Mouse (Mus musculus) liver, postnatal 0 days (tissue): ENCODE measurements around the gene Ano2. TPM values are rescaled to one million over a fixed set of nuclear protein-coding genes. Genes with fewer than 3 reads are reported as not detected.
A peak's percentile ranks its signal among the peaks of the same experiment; 100 is the strongest.

ENCODE experiments used
- ATAC-seq: fragments of 200-750 bp; cut with Nextera tagmentation; 2 replicates; pipeline ENCODE4 v1.8.0; 2017; ENCODE audit warnings: mild to moderate bottlenecking, moderate library complexity
- DNase-seq: peaks from one replicate; pipeline ENCODE4 v3.0.0-alpha.2; 2016
- H3K27ac ChIP-seq: fragments of 300-500 bp; sonication (generic); 2 replicates; pipeline ENCODE4 v1.5.1; 2014; ENCODE audit warnings: antibody characterized with exemption, moderate library complexity, mild to moderate bottlenecking, low read depth
- H3K27me3 ChIP-seq: fragments of 300-500 bp; sonication (generic); 2 replicates; pipeline ENCODE4 v1.6.1; 2014; ENCODE audit warnings: low read length, control low read depth, mixed read lengths; ENCODE audit not compliant: insufficient read depth
- H3K36me3 ChIP-seq: fragments of 300-500 bp; sonication (generic); replicated peaks from 2 replicates; pipeline ENCODE4 v1.6.1; 2014; ENCODE audit warnings: mild to moderate bottlenecking, control low read depth, low read length, moderate library complexity, mixed read lengths; ENCODE audit not compliant: insufficient read depth
- H3K4me1 ChIP-seq: fragments of 300-500 bp; sonication (generic); 2 replicates; pipeline ENCODE4 v1.6.1; 2014; ENCODE audit warnings: antibody characterized with exemption, mild to moderate bottlenecking, control low read depth; ENCODE audit not compliant: insufficient read depth
- H3K4me2 ChIP-seq: fragments of 300-500 bp; sonication (generic); 2 replicates; pipeline ENCODE4 v1.6.1; 2014; ENCODE audit warnings: low read depth, mild to moderate bottlenecking, low read length, moderate library complexity, mixed read lengths
- H3K4me3 ChIP-seq: fragments of 300-500 bp; sonication (generic); 2 replicates; pipeline ENCODE4 v1.5.1; 2014; ENCODE audit warnings: low read depth, low read length
- H3K9ac ChIP-seq: fragments of 300-500 bp; sonication (generic); replicated peaks from 2 replicates; pipeline ENCODE4 v1.6.1; 2014; ENCODE audit warnings: mild to moderate bottlenecking, moderate library complexity
- H3K9me3 ChIP-seq: fragments of 300-500 bp; sonication (generic); 2 replicates; pipeline ENCODE4 v1.6.1; 2016; ENCODE audit warnings: mild to moderate bottlenecking, control low read depth, low read length, mixed read lengths
- CTCF ChIP-seq: sonication (generic); IDR thresholded peaks from 2 replicates; pipeline ENCODE4 v1.5.1; 2016; ENCODE audit warnings: antibody characterized with exemption, low read depth
- EP300 ChIP-seq: IDR thresholded peaks from 2 replicates; pipeline ENCODE4 v1.6.1; 2016; ENCODE audit warnings: antibody characterized with exemption, low read depth, mild to moderate bottlenecking
- WGBS: fragments of 180-500 bp; shearing (Covaris S2); extraction: QIAGEN DNeasy Blood & Tissue Kit; methylation state at CpG from one replicate; pipeline ENCODE4 v1.1.7; 2014; ENCODE audit not compliant: insufficient replicate concordance; 5-methylcytosine and 5-hydroxymethylcytosine counted together
- polyA plus RNA-seq: library from polyadenylated mRNA; unstranded; fragments of >200 nt; fragmentation: Nextera tagmentation; extraction: Ambion mirVana; gene quantifications from 2 replicates; pipeline ENCODE4 v1.2.1, GENCODE M21; 2015

The Ano2 gene
- polyA plus RNA-seq, 1 experiment from 2014 or later = not detected

GRCm38 (mm10) chr6:125729986-125730535 is 39.8 kb downstream of the Ano2 start:
- H3K27me3 ChIP-seq = no peaks in the 10 kb centered on the region
- no peaks in the 10 kb centered on the region for H3K4me1 ChIP-seq
- H3K4me3 ChIP-seq = no peak overlapping the region
- TF ChIP-seq CTCF = no peak
- TF ChIP-seq EP300 = no peak
- H3K9me3 ChIP-seq = no peaks in the 10 kb centered on the region
- H3K4me2 ChIP-seq = no peak overlapping the region
- 64% methylated on average over 11 of the region's 11 CpGs for WGBS
- ATAC-seq = no peak
- DNase-seq = no peak
- no peak overlapping the region for H3K27ac ChIP-seq
- H3K9ac ChIP-seq = no peak overlapping the region
- H3K36me3 ChIP-seq = no peaks in the 10 kb centered on the region

DNA sequence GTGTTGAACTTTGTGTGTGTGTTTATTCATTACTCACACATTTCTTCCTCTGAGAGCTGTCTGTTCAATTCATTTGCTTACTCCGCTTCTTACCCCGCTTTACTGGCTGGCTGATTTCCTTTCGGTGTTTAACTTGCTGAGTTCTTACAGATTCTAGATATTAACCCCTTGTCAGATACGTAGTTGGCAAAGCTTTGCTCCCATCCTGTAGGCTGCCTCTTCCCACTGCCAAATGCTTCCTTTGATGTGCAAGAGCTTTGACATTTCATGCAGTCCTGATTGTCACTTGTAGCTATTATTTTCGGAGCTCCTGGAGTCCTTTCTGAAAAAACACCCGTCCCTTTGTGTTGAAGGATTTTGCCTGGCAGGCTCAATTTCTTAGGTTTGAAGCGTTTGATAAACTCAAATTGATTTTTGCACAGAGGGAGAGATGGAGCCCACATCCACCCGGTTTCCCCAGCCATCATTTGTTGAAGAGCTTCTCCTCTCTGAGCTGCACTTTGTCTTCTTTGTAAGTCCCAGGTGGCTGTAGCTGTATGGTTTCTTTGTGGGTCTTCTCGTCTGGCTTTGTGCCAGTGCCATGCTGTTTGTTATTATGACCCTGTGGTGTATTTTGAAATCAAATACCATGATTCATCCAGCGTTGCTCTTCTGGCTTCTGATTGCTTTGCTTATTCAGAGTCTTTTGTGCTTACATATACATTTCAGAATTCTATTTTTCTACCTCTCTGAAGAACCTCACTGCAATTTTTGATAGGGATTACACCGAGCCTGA is 47.5 kb downstream of the Ano2 start:
- Histone ChIP-seq H3K9me3 (no peaks in the 10 kb centered on the region), H3K4me1 (no peaks in the 10 kb centered on the region), H3K9ac (no peak overlapping the region), H3K27ac (no peak overlapping the region), H3K4me2 (no peak overlapping the region), H3K27me3 (no peaks in the 10 kb centered on the region), H3K4me3 (no peak overlapping the region), H3K36me3 (no peaks in the 10 kb centered on the region)
- WGBS = 65% methylated on average over 11 of the region's 11 CpGs
- no peak for TF ChIP-seq EP300
- no peak for TF ChIP-seq CTCF
- DNase-seq = no peak
- no peak for ATAC-seq

DNA sequence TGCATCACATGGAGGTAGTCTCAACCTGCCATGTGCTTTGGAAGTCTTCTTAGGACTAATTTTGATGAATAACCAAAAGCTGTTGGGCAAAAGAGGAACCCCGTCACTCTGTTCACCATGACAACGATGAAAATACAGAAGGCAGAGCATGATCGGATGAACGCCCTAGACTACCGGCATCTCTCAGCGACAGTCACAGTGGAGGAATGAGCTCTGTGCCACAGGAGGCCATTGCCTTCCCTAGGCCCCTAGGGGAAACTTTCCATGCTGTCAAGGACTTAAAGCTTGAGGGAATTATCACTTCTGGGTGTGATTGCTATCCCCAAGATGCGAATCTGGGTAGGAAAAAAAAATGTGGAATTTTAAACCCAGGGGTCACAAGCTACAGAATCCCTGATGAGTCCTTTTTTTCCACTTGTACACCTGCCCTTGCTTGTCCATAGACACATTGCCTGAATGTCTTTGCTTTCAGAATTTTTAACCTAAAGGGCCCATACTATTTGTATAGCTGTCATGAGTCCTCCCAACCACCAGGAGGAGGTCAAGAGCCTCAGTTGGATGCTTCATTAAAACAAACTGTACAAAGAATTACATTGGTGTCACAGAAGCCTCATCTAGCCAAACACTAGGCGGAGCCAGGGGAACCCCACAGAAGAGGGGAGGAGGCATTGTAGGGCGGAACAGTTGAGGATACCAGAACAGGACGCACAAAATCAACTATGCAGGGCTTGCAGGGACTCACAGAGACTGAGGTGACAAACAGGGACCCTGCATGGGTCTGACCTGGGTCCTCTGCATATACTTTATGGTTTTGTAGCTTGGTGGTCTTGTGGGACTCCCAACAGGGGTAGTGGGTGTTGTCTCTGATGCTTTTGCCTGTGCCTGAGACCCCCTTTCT is 53.2 kb downstream of the Ano2 start:
- H3K9me3 ChIP-seq = no peaks in the 10 kb centered on the region
- DNase-seq (no peak), ATAC-seq (no peak)
- H3K4me1 ChIP-seq = no peaks in the 10 kb centered on the region
- no peak overlapping the region for H3K9ac ChIP-seq
- H3K27ac ChIP-seq = no peak overlapping the region
- WGBS = 73% methylated on average over 10 of the region's 10 CpGs
- H3K27me3 ChIP-seq = no peaks in the 10 kb centered on the region
- H3K36me3 ChIP-seq = no peaks in the 10 kb centered on the region
- H3K4me3 ChIP-seq = no peak overlapping the region
- TF ChIP-seq EP300 (no peak), CTCF (peak; percentile 35; the same call in 1 of the 2 replicates)
- H3K4me2 ChIP-seq = no peak overlapping the region

DNA sequence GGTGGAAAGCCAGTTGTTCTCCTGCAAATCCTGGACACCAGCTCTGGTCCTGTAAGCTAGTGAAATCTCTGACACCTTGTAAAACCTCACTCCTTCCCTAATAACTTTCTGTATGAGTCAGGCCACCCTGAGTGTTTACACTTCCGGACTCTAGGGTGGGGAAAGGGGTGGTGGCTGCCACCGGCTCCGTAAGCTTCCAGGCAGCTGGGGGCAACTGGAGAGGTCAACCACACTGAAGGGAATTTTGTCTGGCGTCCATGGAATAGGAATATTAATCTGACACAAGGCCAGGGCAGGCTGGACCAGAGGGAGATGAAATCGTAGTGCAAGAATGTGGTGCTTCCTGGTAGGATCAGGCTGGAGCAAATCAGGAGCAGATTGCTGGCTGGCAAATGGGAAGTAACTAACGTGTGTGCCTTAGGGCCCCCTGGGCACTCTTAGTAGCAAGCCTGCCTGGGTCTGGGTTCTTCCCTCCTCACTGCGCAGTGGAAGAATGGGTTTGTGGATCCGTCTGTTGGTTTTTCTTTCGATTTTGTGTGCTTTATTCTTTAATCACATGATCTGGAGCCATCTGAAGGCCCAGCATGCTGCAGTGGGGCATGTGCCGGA is 57.2 kb downstream of the Ano2 start:
- Histone ChIP-seq H3K27ac (no peak overlapping the region), H3K4me3 (no peak overlapping the region), H3K4me1 (no peaks in the 10 kb centered on the region), H3K9ac (no peak overlapping the region), H3K4me2 (no peak overlapping the region), H3K36me3 (no peaks in the 10 kb centered on the region), H3K27me3 (no peaks in the 10 kb centered on the region), H3K9me3 (no peaks in the 10 kb centered on the region)
- DNase-seq (no peak), ATAC-seq (no peak)
- TF ChIP-seq CTCF (no peak), EP300 (no peak)
- WGBS = 50% methylated on average over 10 of the region's 10 CpGs

DNA sequence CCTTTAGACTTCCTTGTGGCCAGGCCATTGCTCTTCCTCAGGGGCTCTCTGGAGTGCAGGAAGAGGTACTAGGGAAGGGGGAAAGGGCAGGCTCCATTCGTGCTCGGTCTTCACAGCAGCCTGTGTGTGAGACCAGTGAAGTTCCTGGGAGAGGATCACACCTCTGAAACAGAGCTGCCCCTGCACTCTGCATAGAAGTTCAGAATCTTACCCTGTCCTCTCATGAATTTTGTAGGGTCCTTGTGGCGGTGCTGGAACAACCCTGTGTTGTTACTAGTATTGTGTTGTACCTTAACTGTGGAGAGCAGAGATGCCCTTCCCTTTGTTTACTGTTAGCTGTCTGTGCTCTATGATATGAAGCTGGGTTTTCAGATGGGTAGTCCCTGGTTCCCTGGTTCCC is 58.4 kb downstream of the Ano2 start:
- WGBS = 41% methylated on average over 3 of the region's 3 CpGs

More for the DNA sequence above, 58.4 kb downstream of the Ano2 start:
- ATAC-seq = no peak
- TF ChIP-seq EP300 = no peak
- TF ChIP-seq CTCF = no peak
- no peak overlapping the region for H3K27ac ChIP-seq
- no peaks in the 10 kb centered on the region for H3K9me3 ChIP-seq
- DNase-seq = no peak
- H3K36me3 ChIP-seq = no peaks in the 10 kb centered on the region
- H3K9ac ChIP-seq = no peak overlapping the region
- no peaks in the 10 kb centered on the region for H3K4me1 ChIP-seq
- H3K27me3 ChIP-seq = no peaks in the 10 kb centered on the region
- no peak overlapping the region for H3K4me2 ChIP-seq
- no peak overlapping the region for H3K4me3 ChIP-seq
